Mouse (Mus musculus): Measurements from ENCODE around the gene Aloxe3. TPM values are rescaled to one million over a fixed set of nuclear protein-coding genes. Genes with fewer than 3 reads are reported as not detected.

Gene Aloxe3
- 1.1 and 2.0 TPM in 2 replicates for polyA plus RNA-seq (2015; fragmentation: Nextera tagmentation; extraction: Ambion mirVana)

DNA sequence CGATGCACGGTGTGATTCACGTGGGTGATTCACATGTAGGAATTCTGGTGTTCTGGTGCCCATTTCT lies at the start of gene Aloxe3:
Gene Aloxe3 (plus strand): TSS at position 45 of the 67 bp plus-strand sequence.

DNA sequence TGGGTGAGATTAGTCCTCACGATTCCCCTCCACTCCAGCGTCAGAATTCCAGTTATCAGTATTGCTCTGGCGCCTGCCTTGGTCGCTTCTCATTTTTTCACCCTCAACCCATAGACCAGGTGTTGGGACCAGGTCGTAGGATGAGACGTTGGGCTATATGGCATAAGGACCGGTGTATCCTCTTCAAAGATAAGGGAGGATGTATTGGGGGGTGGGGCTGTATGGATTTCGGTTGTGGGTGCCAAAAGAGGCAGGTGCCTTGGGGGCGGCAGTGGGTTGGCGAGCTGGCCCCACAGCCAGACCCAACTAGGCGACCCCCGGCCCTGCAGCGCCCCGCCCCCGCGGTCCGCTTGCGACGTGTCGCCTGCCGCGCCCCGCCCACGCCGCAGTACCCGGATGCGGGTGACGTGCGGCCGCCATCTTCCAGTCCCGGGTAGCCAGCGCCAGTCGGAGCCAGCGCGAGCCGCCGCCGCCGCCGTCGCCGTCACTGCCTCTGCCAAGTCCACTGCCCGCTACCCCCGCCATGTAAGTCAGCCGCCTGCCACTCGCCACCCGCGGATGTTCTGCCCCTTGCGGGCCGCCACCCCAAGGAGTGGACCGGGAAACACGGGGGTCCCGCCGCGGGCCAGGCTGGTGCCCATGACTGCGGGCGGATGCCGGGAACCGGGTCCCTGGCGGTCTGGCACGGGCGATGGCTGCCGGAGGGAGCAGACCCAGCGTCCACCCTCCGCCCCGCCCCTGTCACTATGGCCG lies 37.4 kb upstream of the Aloxe3 start, which contains the start of gene Vamp2:
Gene Vamp2 (plus strand): TSS at position 388 of the 753 bp plus-strand sequence.

GRCm38 (mm10) chr11:69094697-69095429 lies 30.8 kb upstream of the Aloxe3 start, which contains the start of gene Per1:
Gene Per1, plus strand, starts transcription at chr11:69095217.

GRCm38 (mm10) chr11:69120221-69121000 lies 5.3 kb upstream of the Aloxe3 start, which contains the start of gene Hes7:
Gene Hes7, plus strand, starts transcription at chr11:69120404.

GRCm38 (mm10) chr11:69122336-69122951 lies 3.3 kb upstream of the Aloxe3 start, which contains the start of gene 9130213A22Rik:
Gene 9130213A22Rik, minus strand, starts transcription at chr11:69122589.

GRCm38 (mm10) chr11:69156800-69157199 lies 31.1 kb downstream of the Aloxe3 start, which contains the start of gene Alox12b:
Gene Alox12b, plus strand, starts transcription at chr11:69156989.

DNA sequence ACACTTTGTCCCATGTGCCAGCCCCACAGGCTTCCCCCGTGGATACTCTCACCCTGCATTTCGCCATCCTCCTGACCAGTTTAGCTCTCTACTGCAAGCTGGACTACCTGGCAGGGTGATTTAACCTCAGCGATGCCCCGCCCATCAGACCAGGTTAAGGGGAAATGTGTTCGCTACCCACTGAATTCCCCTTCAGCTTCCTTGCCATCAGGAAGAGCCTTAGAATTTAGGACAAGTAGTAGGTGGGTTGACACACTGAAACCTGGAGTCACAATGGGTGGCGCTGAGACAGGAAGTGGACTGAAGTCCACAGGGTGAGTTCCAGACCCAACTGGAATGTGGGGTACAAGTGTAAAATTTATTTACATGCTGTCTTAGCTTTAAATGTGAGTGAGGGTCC lies 72.0 kb downstream of the Aloxe3 start, which contains the start of gene Alox8:
Gene Alox8 (minus strand): TSS at position 101 of the 400 bp plus-strand sequence.

Other genes with a start within 250 kb of the Aloxe3 start
- 0.22 TPM in 1 of 2 replicates, not detected in the other for gene Rnf222, start 237.3 kb upstream of the Aloxe3 start, polyA plus RNA-seq (2015; fragmentation: Nextera tagmentation; extraction: Ambion mirVana)
- 1,250 and 2,091 TPM in 2 replicates for gene Rpl26, start 224.3 kb upstream of the Aloxe3 start, polyA plus RNA-seq (2015; fragmentation: Nextera tagmentation; extraction: Ambion mirVana)
- 0.13 and 0.15 TPM in 2 replicates for gene Odf4, start 198.8 kb upstream of the Aloxe3 start, polyA plus RNA-seq (2015; fragmentation: Nextera tagmentation; extraction: Ambion mirVana)
- gene Arhgef15, start 168.4 kb upstream of the Aloxe3 start, polyA plus RNA-seq (2015; fragmentation: Nextera tagmentation; extraction: Ambion mirVana): 7.0 and 8.7 TPM in 2 replicates
- gene Slc25a35, start 157.8 kb upstream of the Aloxe3 start, polyA plus RNA-seq (2015; fragmentation: Nextera tagmentation; extraction: Ambion mirVana): 2.5 and 5.0 TPM in 2 replicates
- gene Rangrf, start 150.7 kb upstream of the Aloxe3 start, polyA plus RNA-seq (2015; fragmentation: Nextera tagmentation; extraction: Ambion mirVana): 24.9 and 32.6 TPM in 2 replicates
- gene Pfas, start 117.4 kb upstream of the Aloxe3 start, polyA plus RNA-seq (2015; fragmentation: Nextera tagmentation; extraction: Ambion mirVana): 8.3 and 12.5 TPM in 2 replicates
- 18.7 and 25.1 TPM in 2 replicates for gene Ctc1, start 110.0 kb upstream of the Aloxe3 start, polyA plus RNA-seq (2015; fragmentation: Nextera tagmentation; extraction: Ambion mirVana)
- gene Aurkb, start 80.2 kb upstream of the Aloxe3 start, polyA plus RNA-seq (2015; fragmentation: Nextera tagmentation; extraction: Ambion mirVana): 23.5 and 29.1 TPM in 2 replicates
- gene Borcs6, start 66.2 kb upstream of the Aloxe3 start, polyA plus RNA-seq (2015; fragmentation: Nextera tagmentation; extraction: Ambion mirVana): 21.4 and 27.3 TPM in 2 replicates
- gene Tmem107, start 55.1 kb upstream of the Aloxe3 start, polyA plus RNA-seq (2015; fragmentation: Nextera tagmentation; extraction: Ambion mirVana): 58.1 and 62.5 TPM in 2 replicates
- 124 and 125 TPM in 2 replicates for gene Vamp2, start 37.4 kb upstream of the Aloxe3 start, polyA plus RNA-seq (2015; fragmentation: Nextera tagmentation; extraction: Ambion mirVana)
- 17.0 and 26.6 TPM in 2 replicates for gene Per1, start 30.7 kb upstream of the Aloxe3 start, polyA plus RNA-seq (2015; fragmentation: Nextera tagmentation; extraction: Ambion mirVana)
- 0.35 and 0.50 TPM in 2 replicates for gene Hes7, start 5.5 kb upstream of the Aloxe3 start, polyA plus RNA-seq (2015; fragmentation: Nextera tagmentation; extraction: Ambion mirVana)
- gene 9130213A22Rik, start 3.3 kb upstream of the Aloxe3 start, polyA plus RNA-seq (2015; fragmentation: Nextera tagmentation; extraction: Ambion mirVana): 0.25 and 1.0 TPM in 2 replicates
- 0.77 TPM in 1 of 2 replicates, not detected in the other for gene Alox12b, start 31.1 kb downstream of the Aloxe3 start, polyA plus RNA-seq (2015; fragmentation: Nextera tagmentation; extraction: Ambion mirVana)
- gene Alox8, start 71.9 kb downstream of the Aloxe3 start, polyA plus RNA-seq (2015; fragmentation: Nextera tagmentation; extraction: Ambion mirVana): 0.08 TPM in 1 of 2 replicates, not detected in the other
- gene Gucy2e, start 111.1 kb downstream of the Aloxe3 start, polyA plus RNA-seq (2015; fragmentation: Nextera tagmentation; extraction: Ambion mirVana): 0.20 and 0.26 TPM in 2 replicates
- gene Cntrob, start 197.9 kb downstream of the Aloxe3 start, polyA plus RNA-seq (2015; fragmentation: Nextera tagmentation; extraction: Ambion mirVana): 6.9 and 7.3 TPM in 2 replicates
- 156 and 165 TPM in 2 replicates for gene Trappc1, start 198.1 kb downstream of the Aloxe3 start, polyA plus RNA-seq (2015; fragmentation: Nextera tagmentation; extraction: Ambion mirVana)
- 2.1 and 3.4 TPM in 2 replicates for gene Kcnab3, start 200.4 kb downstream of the Aloxe3 start, polyA plus RNA-seq (2015; fragmentation: Nextera tagmentation; extraction: Ambion mirVana)
- 11.8 and 19.2 TPM in 2 replicates for gene Rnf227, start 214.6 kb downstream of the Aloxe3 start, polyA plus RNA-seq (2015; fragmentation: Nextera tagmentation; extraction: Ambion mirVana)
- gene Chd3, start 243.5 kb downstream of the Aloxe3 start, polyA plus RNA-seq (2015; fragmentation: Nextera tagmentation; extraction: Ambion mirVana): 20.4 and 27.7 TPM in 2 replicates